Mouse (Mus musculus): ENCODE measurements around the gene Rac2.

DNA sequence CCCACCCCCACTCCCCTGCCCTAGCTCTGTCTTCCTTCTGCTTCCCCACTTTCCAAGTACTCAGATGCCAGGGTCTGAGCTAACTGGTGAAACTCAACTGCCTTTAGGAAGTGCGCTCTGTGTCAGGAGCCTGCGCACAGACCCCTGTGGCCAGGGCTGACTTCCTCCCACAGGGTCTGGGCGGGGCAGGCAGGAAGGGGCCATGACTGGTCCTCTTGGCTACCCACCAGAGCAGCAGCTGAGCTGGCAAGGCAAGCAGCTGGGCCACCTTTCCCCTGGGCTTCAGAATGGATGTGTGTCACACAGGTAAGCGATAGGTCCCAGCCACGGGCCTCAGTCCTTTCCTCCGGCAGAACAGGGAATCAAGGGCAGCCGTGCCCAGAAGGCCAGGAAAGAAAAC is 24.3 kb upstream of the Rac2 start, which contains the start of gene Cyth4:
- no peak for TF ChIP-seq ZC3H11A (IDR thresholded peaks at IDR 0.05; ENCODE audit: borderline replicate concordance, low read depth, low read length)
- no peak for TF ChIP-seq CHD2 (IDR thresholded peaks at IDR 0.05; ENCODE audit: low read depth, low read length)
- TF ChIP-seq ZNF384 (IDR thresholded peaks at IDR 0.05; ENCODE audit: low read depth, low read length) = no peak
- TF ChIP-seq HCFC1 (IDR thresholded peaks at IDR 0.05; ENCODE audit: borderline replicate concordance, insufficient read depth, low read length) = no peak
- no peak for TF ChIP-seq MAFK (IDR thresholded peaks at IDR 0.05; ENCODE audit: insufficient read depth, low read depth, low read length)
